Mouse (Mus musculus) liver, embryonic 12.5 days (tissue): ENCODE data around the gene Nxf1. TPM values are rescaled to one million over a fixed set of nuclear protein-coding genes. Genes with fewer than 3 reads are reported as not detected.

Experiments used
- ATAC-seq: fragments of 200-750 bp; cut with Nextera tagmentation; 2 replicates; pipeline ENCODE4 v1.8.0; 2017; ENCODE audit warnings: moderate number of reproducible peaks, mild to moderate bottlenecking, moderate library complexity
- H3K27ac ChIP-seq: fragments of 300-500 bp; sonication (generic); 2 replicates; pipeline ENCODE4 v1.5.1; 2016; ENCODE audit warnings: mild to moderate bottlenecking
- H3K27me3 ChIP-seq: fragments of 300-500 bp; sonication (generic); replicated peaks from 2 replicates; pipeline ENCODE4 v1.6.1; 2016; ENCODE audit warnings: mild to moderate bottlenecking, moderate library complexity
- H3K36me3 ChIP-seq: fragments of 300-500 bp; sonication (generic); 2 replicates; pipeline ENCODE4 v1.6.1; 2016; ENCODE audit warnings: mild to moderate bottlenecking, moderate library complexity
- H3K4me1 ChIP-seq: fragments of 300-500 bp; sonication (generic); 2 replicates; pipeline ENCODE4 v1.6.1; 2016
- H3K4me2 ChIP-seq: fragments of 300-500 bp; sonication (generic); 2 replicates; pipeline ENCODE4 v1.6.1; 2016; ENCODE audit warnings: mild to moderate bottlenecking, moderate library complexity
- H3K4me3 ChIP-seq: fragments of 300-500 bp; sonication (generic); 2 replicates; pipeline ENCODE4 v1.5.1; 2016; ENCODE audit warnings: mild to moderate bottlenecking, moderate library complexity
- H3K9ac ChIP-seq: fragments of 300-500 bp; sonication (generic); 2 replicates; pipeline ENCODE4 v1.6.1; 2016; ENCODE audit warnings: mild to moderate bottlenecking, moderate library complexity
- H3K9me3 ChIP-seq: fragments of 300-500 bp; sonication (generic); replicated peaks from 2 replicates; pipeline ENCODE4 v1.6.1; 2016; ENCODE audit warnings: mild to moderate bottlenecking, moderate library complexity
- WGBS: fragments of 180-500 bp; shearing (Covaris S2); methylation state at CpG from one replicate; pipeline ENCODE4 v1.1.7; 2016; ENCODE audit not compliant: insufficient replicate concordance; 5-methylcytosine and 5-hydroxymethylcytosine counted together
- polyA plus RNA-seq: library from polyadenylated mRNA; unstranded; fragments of >200 nt; fragmentation: Nextera tagmentation; extraction: Ambion mirVana; gene quantifications from 2 replicates; pipeline ENCODE4 v1.2.1, GENCODE M21; 2016

The Nxf1 gene
- 116 and 130 TPM in 2 replicates for polyA plus RNA-seq

- WGBS, result under 1% methylated on average over 75 of the region's 75 CpGs
- Histone ChIP-seq H3K27ac (peak within 1 kb of the TSS; percentile 96), H3K9ac (peak within 1 kb of the TSS; percentile 98), H3K4me2 (peak within 1 kb of the TSS; percentile 81), H3K4me1 (peaks cover 43% of the 10 kb centered on the region), H3K36me3 (peaks cover 52% of the 10 kb centered on the region), H3K9me3 (no peaks in the 10 kb centered on the region), H3K27me3 (no peaks in the 10 kb centered on the region), H3K4me3 (peak within 1 kb of the TSS; percentile 95)
- ATAC-seq, result peak; percentile 92
Measured at GRCm38 (mm10) chr19:8756635-8757387, at the start of gene Nxf1. Nxf1 (plus strand) TSS chr19:8757073.

- Histone ChIP-seq H3K27me3 (no peaks in the 10 kb centered on the region), H3K4me2 (peak overlapping the region; percentile 81), H3K36me3 (peaks cover 67% of the 10 kb centered on the region), H3K9me3 (no peaks in the 10 kb centered on the region), H3K9ac (no peak overlapping the region), H3K4me3 (no peak overlapping the region), H3K4me1 (peaks cover 58% of the 10 kb centered on the region), H3K27ac (peak overlapping the region; percentile 59; the same call in 1 of the 2 replicates)
- WGBS, result 87% methylated on average over 8 of the region's 8 CpGs
- ATAC-seq, result no peak
Measured at GRCm38 (mm10) chr19:8708954-8709353, 47.9 kb upstream of the Nxf1 start.

- Histone ChIP-seq H3K4me3 (peak overlapping the region; percentile 73), H3K4me1 (peaks cover 69% of the 10 kb centered on the region), H3K36me3 (peaks cover 67% of the 10 kb centered on the region), H3K9me3 (no peaks in the 10 kb centered on the region), H3K27me3 (no peaks in the 10 kb centered on the region), H3K9ac (peak overlapping the region; percentile 94; the same call in 1 of the 2 replicates), H3K27ac (no peak overlapping the region), H3K4me2 (peak overlapping the region; percentile 81)
- no peak for ATAC-seq
- WGBS, result 97% methylated on average over 2 of the region's 2 CpGs
Measured at GRCm38 (mm10) chr19:8710057-8710456, 46.8 kb upstream of the Nxf1 start.

GRCm38 (mm10) chr19:8711506-8711905 is 45.4 kb upstream of the Nxf1 start:
- no peak for ATAC-seq
- H3K27ac ChIP-seq, result peak overlapping the region; percentile 96
- H3K4me1 ChIP-seq, result peaks cover 83% of the 10 kb centered on the region
- no peaks in the 10 kb centered on the region for H3K9me3 ChIP-seq
- H3K9ac ChIP-seq, result peak overlapping the region; percentile 94
- H3K4me2 ChIP-seq, result peak overlapping the region; percentile 81
- H3K4me3 ChIP-seq, result peak overlapping the region; percentile 73
- peaks cover 62% of the 10 kb centered on the region for H3K36me3 ChIP-seq
- WGBS, result 73% methylated on average over 4 of the region's 4 CpGs
- H3K27me3 ChIP-seq, result no peaks in the 10 kb centered on the region

GRCm38 (mm10) chr19:8711949-8712869 is 44.7 kb upstream of the Nxf1 start:
- peak overlapping the region; percentile 94 for H3K9ac ChIP-seq
- H3K4me2 ChIP-seq, result peak overlapping the region; percentile 81
- peak overlapping the region; percentile 96 for H3K27ac ChIP-seq
- 29% methylated on average over 10 of the region's 10 CpGs for WGBS
- H3K27me3 ChIP-seq, result no peaks in the 10 kb centered on the region
- H3K36me3 ChIP-seq, result peaks cover 55% of the 10 kb centered on the region
- H3K4me3 ChIP-seq, result peak overlapping the region; percentile 73
- peaks cover 81% of the 10 kb centered on the region for H3K4me1 ChIP-seq
- no peaks in the 10 kb centered on the region for H3K9me3 ChIP-seq
- no peak for ATAC-seq

- Histone ChIP-seq H3K4me2 (peak overlapping the region; percentile 81), H3K4me3 (peak overlapping the region; percentile 73), H3K27me3 (no peaks in the 10 kb centered on the region), H3K27ac (peak overlapping the region; percentile 96), H3K36me3 (peaks cover 48% of the 10 kb centered on the region), H3K9me3 (no peaks in the 10 kb centered on the region), H3K4me1 (peaks cover 81% of the 10 kb centered on the region), H3K9ac (peak overlapping the region; percentile 94)
- ATAC-seq, result peak; percentile 34
- WGBS, result 0% methylated on average over 13 of the region's 13 CpGs
Measured at GRCm38 (mm10) chr19:8712870-8713305, 44.0 kb upstream of the Nxf1 start.

- Histone ChIP-seq H3K4me3 (peak overlapping the region; percentile 73), H3K4me2 (peak overlapping the region; percentile 81), H3K9me3 (no peaks in the 10 kb centered on the region), H3K27me3 (no peaks in the 10 kb centered on the region), H3K9ac (peak overlapping the region; percentile 94), H3K4me1 (peaks cover 81% of the 10 kb centered on the region), H3K27ac (peak overlapping the region; percentile 96), H3K36me3 (peaks cover 43% of the 10 kb centered on the region)
- ATAC-seq, result peak; percentile 84
- WGBS, result 1% methylated on average over 51 of the region's 51 CpGs
Measured at GRCm38 (mm10) chr19:8713306-8713996, 43.4 kb upstream of the Nxf1 start.

GRCm38 (mm10) chr19:8713997-8714652 is 42.7 kb upstream of the Nxf1 start:
- peak overlapping the region; percentile 94 for H3K9ac ChIP-seq
- peak overlapping the region; percentile 96 for H3K27ac ChIP-seq
- H3K36me3 ChIP-seq, result peaks cover 36% of the 10 kb centered on the region
- 6% methylated on average over 13 of the region's 13 CpGs for WGBS
- H3K27me3 ChIP-seq, result no peaks in the 10 kb centered on the region
- H3K4me1 ChIP-seq, result peaks cover 81% of the 10 kb centered on the region
- H3K4me2 ChIP-seq, result peak overlapping the region; percentile 81
- no peaks in the 10 kb centered on the region for H3K9me3 ChIP-seq
- H3K4me3 ChIP-seq, result peak overlapping the region; percentile 73
- ATAC-seq, result peak; percentile 30

- H3K4me3 ChIP-seq, result peak overlapping the region; percentile 73
- H3K36me3 ChIP-seq, result peaks cover 29% of the 10 kb centered on the region
- ATAC-seq, result peak; percentile 80
- no peaks in the 10 kb centered on the region for H3K27me3 ChIP-seq
- peak overlapping the region; percentile 81 for H3K4me2 ChIP-seq
- H3K9me3 ChIP-seq, result no peaks in the 10 kb centered on the region
- WGBS, result 34% methylated on average over 10 of the region's 10 CpGs
- H3K4me1 ChIP-seq, result peaks cover 74% of the 10 kb centered on the region
- peak overlapping the region; percentile 94 for H3K9ac ChIP-seq
- peak overlapping the region; percentile 96 for H3K27ac ChIP-seq
Measured at GRCm38 (mm10) chr19:8714653-8715481, 42.0 kb upstream of the Nxf1 start.

GRCm38 (mm10) chr19:8715868-8716766 is 40.8 kb upstream of the Nxf1 start:
- ATAC-seq, result peak; percentile 36; the same call in 1 of the 2 replicates
- Histone ChIP-seq H3K4me1 (peaks cover 73% of the 10 kb centered on the region), H3K27me3 (no peaks in the 10 kb centered on the region), H3K27ac (peak overlapping the region; percentile 96), H3K9me3 (no peaks in the 10 kb centered on the region), H3K9ac (peak overlapping the region; percentile 57), H3K4me3 (peak overlapping the region; percentile 26), H3K36me3 (peaks cover 16% of the 10 kb centered on the region), H3K4me2 (peak overlapping the region; percentile 81)
- WGBS, result 63% methylated on average over 10 of the region's 10 CpGs
